8 mouse cellular contexts compared by ENCODE assay signal in genomic region chr7:16885271-16885776, GRCm38 (mm10). TPM values are rescaled to one million over a fixed set of nuclear protein-coding genes. Genes with fewer than 3 reads are reported as not detected.
A peak's percentile ranks its signal among the peaks of the same experiment; 100 is the strongest.
DNase-seq lines count a peak whose midpoint lies in the region; ATAC-seq and TF ChIP-seq lines count a peak whose summit lies in the region.

No protein-coding gene starts in this region.

- DNase-seq in kidney, postnatal 10 days = no peak
- DNase-seq in embryonic facial prominence, embryonic 11.5 days (ENCODE audit: low spot score) = peak; percentile 47
- peak; percentile 60 for DNase-seq in hindbrain, postnatal 0 days (ENCODE audit: low spot score)
- DNase-seq in midbrain, postnatal 0 days (ENCODE audit: low spot score) = peak; percentile 23
- DNase-seq in urinary bladder, adult 2 months (ENCODE audit: low spot score) = no peak
- DNase-seq in left cerebral cortex, postnatal 36 days (ENCODE audit: low spot score in 2 of 2) = no peak
- DNase-seq in left cerebral cortex, postnatal 25 days (ENCODE audit: low spot score in 2 of 2) = no peak

- WGBS in kidney, embryonic 16.5 days = 27% methylated on average over 66 of the region's 95 CpGs
- WGBS in embryonic facial prominence, embryonic 11.5 days = 15% methylated on average over 53 of the region's 95 CpGs
- 13% methylated on average over 53 of the region's 95 CpGs for WGBS in hindbrain, postnatal 0 days
- 14% methylated on average over 61 of the region's 95 CpGs for WGBS in midbrain, postnatal 0 days

- H3K27me3 ChIP-seq in kidney, embryonic 16.5 days (ENCODE audit: insufficient read depth, low read length) = peaks cover 21% of the 10 kb centered on the region
- peaks cover 5% of the 10 kb centered on the region; the same call in 1 of the 2 replicates for H3K27me3 ChIP-seq in embryonic facial prominence, embryonic 11.5 days (ENCODE audit: control insufficient read depth, insufficient read depth, low read length)
- H3K27me3 ChIP-seq in hindbrain, postnatal 0 days (ENCODE audit: insufficient read depth, low read length) = no peaks in the 10 kb centered on the region; the same call in 1 of the 2 replicates
- H3K27me3 ChIP-seq in midbrain, postnatal 0 days (ENCODE audit: insufficient read depth, low read length) = 0 out of 2 replicates have a peak, but pooled peaks cover 3% of the 10 kb centered on the region

- H3K27ac ChIP-seq in kidney, embryonic 16.5 days (ENCODE audit: low read length) = no peak overlapping the region
- 0 out of 2 replicates have a peak overlapping the region, but pooled peaks have one; percentile 35 for H3K27ac ChIP-seq in embryonic facial prominence, embryonic 11.5 days (replicated peaks; ENCODE audit: low read depth, low read length)
- no peak overlapping the region for H3K27ac ChIP-seq in hindbrain, postnatal 0 days
- no peak overlapping the region for H3K27ac ChIP-seq in midbrain, postnatal 0 days (ENCODE audit: low read depth, low read length)

- H3K4me3 ChIP-seq in kidney, embryonic 16.5 days (ENCODE audit: low read length) = peak overlapping the region; percentile 39
- peak overlapping the region; percentile 15 for H3K4me3 ChIP-seq in embryonic facial prominence, embryonic 11.5 days (ENCODE audit: low read depth, low read length)
- peak overlapping the region; percentile 16; the same call in 1 of the 2 replicates for H3K4me3 ChIP-seq in hindbrain, postnatal 0 days (ENCODE audit: low read length)
- H3K4me3 ChIP-seq in midbrain, postnatal 0 days (ENCODE audit: low read depth, low read length) = peak overlapping the region; percentile 16; the same call in 1 of the 2 replicates

- peak; percentile 31; the same call in 1 of the 2 replicates for ATAC-seq in kidney, embryonic 16.5 days (ENCODE audit: low FRiP score, low TSS enrichment)
- no peak for ATAC-seq in embryonic facial prominence, embryonic 11.5 days (replicated peaks; ENCODE audit: insufficient number of reproducible peaks, low FRiP score, low TSS enrichment, low read depth)
- peak; percentile 22; the same call in 1 of the 2 replicates for ATAC-seq in hindbrain, postnatal 0 days
- ATAC-seq in midbrain, postnatal 0 days (ENCODE audit: low FRiP score) = 0 out of 2 replicates have a peak, but pooled peaks have one; percentile 11

- H3K4me1 ChIP-seq in kidney, embryonic 16.5 days (ENCODE audit: insufficient read depth, low read length) = peaks cover 7% of the 10 kb centered on the region
- peaks cover under 1% of the 10 kb centered on the region; the same call in 1 of the 2 replicates for H3K4me1 ChIP-seq in embryonic facial prominence, embryonic 11.5 days (ENCODE audit: control insufficient read depth, insufficient read depth, low read length)
- H3K4me1 ChIP-seq in hindbrain, postnatal 0 days (ENCODE audit: insufficient read depth, low read length) = no peaks in the 10 kb centered on the region
- no peaks in the 10 kb centered on the region for H3K4me1 ChIP-seq in midbrain, postnatal 0 days (ENCODE audit: insufficient read depth, low read length)

- intact Hi-C loops in left cerebral cortex, postnatal 36 days (cut with DNase I) = loop anchor here (10.0 kb wide), 1 partner anchor 141 kb away; no protein-coding TSS in a partner anchor
- intact Hi-C loops in left cerebral cortex, postnatal 25 days (cut with DNase I) = no loop called here

- peak overlapping the region; percentile 45 for H3K4me2 ChIP-seq in kidney, embryonic 16.5 days (replicated peaks; ENCODE audit: low read depth, low read length)
- peak overlapping the region; percentile 29 for H3K4me2 ChIP-seq in embryonic facial prominence, embryonic 11.5 days (ENCODE audit: low read depth, low read length)
- peak overlapping the region; percentile 19; the same call in 1 of the 2 replicates for H3K4me2 ChIP-seq in hindbrain, postnatal 0 days (ENCODE audit: low read depth, low read length)
- H3K4me2 ChIP-seq in midbrain, postnatal 0 days (ENCODE audit: low read depth, low read length, poor library complexity, severe bottlenecking) = peak overlapping the region; percentile 18; the same call in 1 of the 2 replicates

- no peak for TF ChIP-seq CTCF in hindbrain, postnatal 0 days (IDR thresholded peaks at IDR 0.05; ENCODE audit: low read depth)
- no peak for TF ChIP-seq CTCF in midbrain, postnatal 0 days (IDR thresholded peaks at IDR 0.05)

- peaks cover 19% of the 10 kb centered on the region for H3K9me3 ChIP-seq in kidney, embryonic 16.5 days (ENCODE audit: low read length)
- peaks cover 10% of the 10 kb centered on the region for H3K9me3 ChIP-seq in embryonic facial prominence, embryonic 11.5 days (replicated peaks; ENCODE audit: control insufficient read depth, low read length)
- no peaks in the 10 kb centered on the region for H3K9me3 ChIP-seq in hindbrain, postnatal 0 days (ENCODE audit: low read length)
- H3K9me3 ChIP-seq in midbrain, postnatal 0 days (ENCODE audit: low read length) = no peaks in the 10 kb centered on the region

- peaks cover 34% of the 10 kb centered on the region for H3K36me3 ChIP-seq in kidney, embryonic 16.5 days (ENCODE audit: insufficient read depth, low read length)
- peaks cover 28% of the 10 kb centered on the region for H3K36me3 ChIP-seq in embryonic facial prominence, embryonic 11.5 days (replicated peaks; ENCODE audit: control insufficient read depth, insufficient read depth, low read depth, low read length)
- peaks cover 17% of the 10 kb centered on the region; the same call in 1 of the 2 replicates for H3K36me3 ChIP-seq in hindbrain, postnatal 0 days (ENCODE audit: insufficient read depth, low read length)
- peaks cover 22% of the 10 kb centered on the region for H3K36me3 ChIP-seq in midbrain, postnatal 0 days (ENCODE audit: insufficient read depth, low read length)

- 0 out of 2 replicates have a peak overlapping the region, but pooled peaks have one; percentile 16 for H3K9ac ChIP-seq in kidney, embryonic 16.5 days (replicated peaks; ENCODE audit: low read length)
- no peak overlapping the region for H3K9ac ChIP-seq in embryonic facial prominence, embryonic 11.5 days (replicated peaks; ENCODE audit: low read length)
- H3K9ac ChIP-seq in hindbrain, postnatal 0 days (replicated peaks; ENCODE audit: low read length) = no peak overlapping the region
- H3K9ac ChIP-seq in midbrain, postnatal 0 days (replicated peaks; ENCODE audit: low read length, poor library complexity, severe bottlenecking) = no peak overlapping the region

RNA-seq across cellular contexts. Expression of gene Gng8, which starts 6.3 kb away (rescaled TPM):
- polyA plus RNA-seq in kidney, embryonic 16.5 days (2015; fragmentation: Nextera tagmentation; extraction: Ambion mirVana) = 7.7 and 10.5 TPM in 2 replicates
- polyA plus RNA-seq in embryonic facial prominence, embryonic 11.5 days (2014; fragmentation: Nextera tagmentation; extraction: Ambion mirVana) = 16.0 and 19.8 TPM in 2 replicates
- 4.1 TPM in 1 of 2 replicates, not detected in the other for total RNA-seq in hindbrain, postnatal 0 days (2014; rRNA removed)
- 0.62 and 4.7 TPM in 2 replicates for polyA plus RNA-seq in hindbrain, postnatal 0 days (2015; fragmentation: Nextera tagmentation; extraction: Ambion mirVana)
- total RNA-seq in midbrain, postnatal 0 days (2014; rRNA removed) = 1.9 and 5.2 TPM in 2 replicates
- 12.3 and 15.9 TPM in 2 replicates for polyA plus RNA-seq in midbrain, postnatal 0 days (2015; fragmentation: Nextera tagmentation; extraction: Ambion mirVana)
- polyA plus RNA-seq in urinary bladder, adult 2 months (2012; rRNA removed) = 26.7 and 27.5 TPM in 2 replicates
- total RNA-seq in left cerebral cortex, postnatal 36 days (2021) = 1 to 10 TPM; 2.8 to 4.0 TPM
- total RNA-seq in left cerebral cortex, postnatal 25 days (2021) = 1 to 10 TPM; 2.5 to 4.0 TPM

RNA-seq across cellular contexts. Expression of gene Dact3, which starts 10.2 kb away (rescaled TPM):
- 2.0 and 2.1 TPM in 2 replicates for polyA plus RNA-seq in kidney, embryonic 16.5 days (2015; fragmentation: Nextera tagmentation; extraction: Ambion mirVana)
- polyA plus RNA-seq in embryonic facial prominence, embryonic 11.5 days (2014; fragmentation: Nextera tagmentation; extraction: Ambion mirVana) = 11.5 and 12.2 TPM in 2 replicates
- total RNA-seq in hindbrain, postnatal 0 days (2014; rRNA removed) = 85.9 and 95.6 TPM in 2 replicates
- 7.2 TPM in 2 replicates for polyA plus RNA-seq in hindbrain, postnatal 0 days (2015; fragmentation: Nextera tagmentation; extraction: Ambion mirVana)
- 86.0 and 107 TPM in 2 replicates for total RNA-seq in midbrain, postnatal 0 days (2014; rRNA removed)
- polyA plus RNA-seq in midbrain, postnatal 0 days (2015; fragmentation: Nextera tagmentation; extraction: Ambion mirVana) = 7.5 and 7.7 TPM in 2 replicates
- 61.5 and 82.9 TPM in 2 replicates for polyA plus RNA-seq in urinary bladder, adult 2 months (2012; rRNA removed)
- 100 to 1,000 TPM; 179 to 210 TPM for total RNA-seq in left cerebral cortex, postnatal 36 days (2021)
- 100 to 1,000 TPM; 176 to 184 TPM for total RNA-seq in left cerebral cortex, postnatal 25 days (2021)

RNA-seq across cellular contexts. Expression of gene Ptgir, which starts 21.0 kb away (rescaled TPM):
- polyA plus RNA-seq in kidney, embryonic 16.5 days (2015; fragmentation: Nextera tagmentation; extraction: Ambion mirVana) = 1.9 and 2.6 TPM in 2 replicates
- 0.87 and 1.1 TPM in 2 replicates for polyA plus RNA-seq in embryonic facial prominence, embryonic 11.5 days (2014; fragmentation: Nextera tagmentation; extraction: Ambion mirVana)
- 0.18 and 0.21 TPM in 2 replicates for total RNA-seq in hindbrain, postnatal 0 days (2014; rRNA removed)
- polyA plus RNA-seq in hindbrain, postnatal 0 days (2015; fragmentation: Nextera tagmentation; extraction: Ambion mirVana) = 0.05 TPM in 2 replicates
- 0.11 and 0.14 TPM in 2 replicates for total RNA-seq in midbrain, postnatal 0 days (2014; rRNA removed)
- polyA plus RNA-seq in midbrain, postnatal 0 days (2015; fragmentation: Nextera tagmentation; extraction: Ambion mirVana) = 0.11 TPM in 1 of 2 replicates, not detected in the other
- 3.9 and 5.1 TPM in 2 replicates for polyA plus RNA-seq in urinary bladder, adult 2 months (2012; rRNA removed)
- under 1 TPM in 1 of 2 experiments, not detected in 1; 0.10 TPM for total RNA-seq in left cerebral cortex, postnatal 36 days (2021)
- under 1 TPM; 0.14 to 0.16 TPM for total RNA-seq in left cerebral cortex, postnatal 25 days (2021)

RNA-seq across cellular contexts. Expression of gene Calm3, which starts 38.6 kb away (rescaled TPM):
- polyA plus RNA-seq in kidney, embryonic 16.5 days (2015; fragmentation: Nextera tagmentation; extraction: Ambion mirVana) = 145 and 154 TPM in 2 replicates
- 227 and 237 TPM in 2 replicates for polyA plus RNA-seq in embryonic facial prominence, embryonic 11.5 days (2014; fragmentation: Nextera tagmentation; extraction: Ambion mirVana)
- total RNA-seq in hindbrain, postnatal 0 days (2014; rRNA removed) = 1,865 and 2,018 TPM in 2 replicates
- 435 and 441 TPM in 2 replicates for polyA plus RNA-seq in hindbrain, postnatal 0 days (2015; fragmentation: Nextera tagmentation; extraction: Ambion mirVana)
- total RNA-seq in midbrain, postnatal 0 days (2014; rRNA removed) = 1,835 and 1,985 TPM in 2 replicates
- polyA plus RNA-seq in midbrain, postnatal 0 days (2015; fragmentation: Nextera tagmentation; extraction: Ambion mirVana) = 467 and 471 TPM in 2 replicates
- 182 and 223 TPM in 2 replicates for polyA plus RNA-seq in urinary bladder, adult 2 months (2012; rRNA removed)
- total RNA-seq in left cerebral cortex, postnatal 36 days (2021) = 1,000 to 10,000 TPM; 1,705 to 2,029 TPM
- total RNA-seq in left cerebral cortex, postnatal 25 days (2021) = 1,000 to 10,000 TPM; 1,837 to 1,919 TPM

RNA-seq across cellular contexts. Expression of gene Prkd2, which starts 42.6 kb away (rescaled TPM):
- polyA plus RNA-seq in kidney, embryonic 16.5 days (2015; fragmentation: Nextera tagmentation; extraction: Ambion mirVana) = 16.2 and 17.8 TPM in 2 replicates
- polyA plus RNA-seq in embryonic facial prominence, embryonic 11.5 days (2014; fragmentation: Nextera tagmentation; extraction: Ambion mirVana) = 10.1 and 11.4 TPM in 2 replicates
- total RNA-seq in hindbrain, postnatal 0 days (2014; rRNA removed) = 4.3 and 5.4 TPM in 2 replicates
- 4.3 and 4.8 TPM in 2 replicates for polyA plus RNA-seq in hindbrain, postnatal 0 days (2015; fragmentation: Nextera tagmentation; extraction: Ambion mirVana)
- 3.2 and 4.9 TPM in 2 replicates for total RNA-seq in midbrain, postnatal 0 days (2014; rRNA removed)
- polyA plus RNA-seq in midbrain, postnatal 0 days (2015; fragmentation: Nextera tagmentation; extraction: Ambion mirVana) = 3.9 TPM in 2 replicates
- 19.2 and 24.4 TPM in 2 replicates for polyA plus RNA-seq in urinary bladder, adult 2 months (2012; rRNA removed)
- 1 to 10 TPM; 3.1 to 7.1 TPM for total RNA-seq in left cerebral cortex, postnatal 36 days (2021)
- total RNA-seq in left cerebral cortex, postnatal 25 days (2021) = 1 to 10 TPM; 3.8 to 7.3 TPM

Comparison
In these comparisons a context has a peak if more than half of its experiments do, and no peak if none do; other contexts are left out.
1. DNase-seq: peak in embryonic facial prominence, embryonic 11.5 days (single experiment), hindbrain, postnatal 0 days (single experiment) and midbrain, postnatal 0 days (single experiment); none in kidney, postnatal 10 days (single experiment), urinary bladder, adult 2 months (single experiment), left cerebral cortex, postnatal 36 days (0 of 2) and left cerebral cortex, postnatal 25 days (0 of 2).
2. Peak in every context shown above with its lines, with median percentiles within 50 percentile points of each other: H3K4me2 ChIP-seq and H3K4me3 ChIP-seq.